Mouse (Mus musculus) cerebellum, postnatal 4 days (tissue): ENCODE measurements around the gene Bicc1.
"Not testable (repeated sequence)": the region's sequence is repeated elsewhere in the genome, so short reads cannot be mapped to it uniquely, and the experiment has no call there.

Source experiments
- DNase-seq, 2 experiments: peaks; one replicate each; pipeline ENCODE4 v3.0.0; 2022; ENCODE audit warnings: low spot score in 2 of 2, mixed read lengths in 1 of 2

Gene Bicc1

DNA sequence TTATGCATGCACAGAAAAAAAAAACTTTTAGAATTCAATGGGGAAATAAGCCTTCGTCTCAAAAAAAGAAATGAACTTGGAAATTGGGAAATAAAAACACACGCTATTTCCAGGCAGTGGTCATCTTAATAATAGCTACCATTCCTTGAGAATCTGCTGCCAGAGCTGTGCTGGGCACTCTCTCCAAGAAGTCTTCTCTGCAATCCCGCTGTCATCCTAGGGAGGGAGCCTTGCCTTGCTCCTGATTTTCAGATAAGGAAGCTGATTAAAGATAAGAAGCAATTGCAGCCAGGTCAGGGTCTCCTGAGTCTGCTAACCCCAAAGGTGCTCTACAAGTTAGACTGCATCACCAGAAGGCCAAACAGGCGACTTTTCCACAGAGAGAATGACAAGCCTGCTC lies 161.4 kb downstream of the Bicc1 start:
- peak in 1 of 2 experiments; percentile 32 for DNase-seq

DNA sequence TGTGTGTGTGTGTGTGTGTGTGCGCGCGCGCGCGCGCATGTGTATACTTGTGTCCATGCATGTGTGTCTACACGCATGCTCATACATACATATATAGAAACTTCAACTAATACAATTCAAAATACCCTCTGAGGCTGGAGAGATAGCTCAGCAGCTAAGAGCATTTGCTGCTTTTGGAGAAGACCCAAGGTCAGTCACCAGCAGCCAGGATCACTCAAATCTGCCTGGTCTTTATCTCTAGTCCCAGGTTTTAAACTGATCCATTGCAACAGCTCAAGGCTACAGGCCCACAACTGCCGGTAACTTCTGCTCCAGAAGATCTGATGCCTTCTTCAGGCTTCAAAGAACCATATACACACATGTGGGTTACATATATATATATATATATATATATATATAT lies 163.4 kb downstream of the Bicc1 start:
- DNase-seq: no peak

DNA sequence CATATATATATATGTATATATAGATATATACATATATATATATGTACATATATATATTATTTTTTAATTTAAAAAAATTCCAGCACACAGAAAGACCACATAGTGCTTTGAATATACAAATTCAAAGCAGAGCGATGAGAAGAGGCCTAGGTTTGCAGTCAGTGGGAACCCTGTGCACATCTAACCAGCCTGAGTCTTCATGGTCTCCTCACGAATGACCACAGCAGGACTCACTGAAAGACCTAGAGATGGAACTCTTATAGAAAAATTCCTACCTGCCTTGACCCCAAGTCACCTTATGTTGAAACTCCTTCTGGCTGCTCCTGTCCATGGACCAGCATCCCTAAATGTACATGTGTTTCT lies 165.4 kb downstream of the Bicc1 start:
- DNase-seq: no peak

DNA sequence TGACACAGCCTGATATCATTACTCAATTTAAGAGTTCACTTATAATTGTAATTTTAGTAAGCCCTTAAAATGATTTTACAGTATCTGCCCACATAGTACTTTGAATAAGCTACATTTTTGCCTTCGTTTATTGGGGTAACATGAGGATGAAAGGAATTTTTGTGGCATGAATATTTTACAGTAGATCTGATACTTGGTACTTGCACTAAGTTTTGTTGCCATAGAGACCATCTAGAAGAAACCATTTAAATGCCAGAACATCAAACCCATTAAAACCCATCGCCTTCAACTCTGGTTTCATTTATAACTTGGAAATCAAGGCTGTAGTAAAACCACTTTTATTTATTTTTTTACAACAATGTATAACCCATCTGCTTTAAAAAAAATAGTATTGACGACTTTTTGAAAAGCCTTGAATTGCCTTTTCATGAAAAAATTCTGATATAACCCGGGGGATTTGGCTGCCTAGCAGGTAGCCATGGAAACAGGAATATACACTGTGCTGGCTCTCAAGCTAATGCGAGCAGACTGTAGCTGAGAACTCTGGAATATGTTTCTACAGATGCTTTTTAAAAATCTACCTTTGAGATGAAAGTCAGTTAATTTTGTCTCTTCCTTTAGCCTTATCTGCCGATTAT lies 165.9 kb downstream of the Bicc1 start:
- DNase-seq: no peak

DNA sequence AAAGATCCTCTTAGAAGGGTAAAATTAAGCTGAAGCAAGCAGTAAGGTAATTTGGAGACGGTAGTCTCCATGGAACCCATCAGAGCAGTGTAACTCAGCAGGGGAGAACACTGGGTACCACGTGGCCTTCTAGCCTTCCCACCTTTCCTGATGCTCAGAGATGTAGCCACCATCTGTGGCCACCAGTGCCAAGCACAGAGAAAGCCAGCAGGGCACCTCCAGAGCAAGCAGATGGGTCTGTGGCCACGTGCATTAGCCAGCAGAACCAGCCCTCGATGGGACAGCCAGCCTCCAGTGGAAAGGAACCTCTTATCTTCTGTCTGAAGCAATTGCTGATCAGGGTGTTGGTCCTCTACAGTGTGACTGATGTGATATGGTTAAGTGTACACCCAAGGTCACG lies 172.1 kb downstream of the Bicc1 start:
- no peak for DNase-seq

DNA sequence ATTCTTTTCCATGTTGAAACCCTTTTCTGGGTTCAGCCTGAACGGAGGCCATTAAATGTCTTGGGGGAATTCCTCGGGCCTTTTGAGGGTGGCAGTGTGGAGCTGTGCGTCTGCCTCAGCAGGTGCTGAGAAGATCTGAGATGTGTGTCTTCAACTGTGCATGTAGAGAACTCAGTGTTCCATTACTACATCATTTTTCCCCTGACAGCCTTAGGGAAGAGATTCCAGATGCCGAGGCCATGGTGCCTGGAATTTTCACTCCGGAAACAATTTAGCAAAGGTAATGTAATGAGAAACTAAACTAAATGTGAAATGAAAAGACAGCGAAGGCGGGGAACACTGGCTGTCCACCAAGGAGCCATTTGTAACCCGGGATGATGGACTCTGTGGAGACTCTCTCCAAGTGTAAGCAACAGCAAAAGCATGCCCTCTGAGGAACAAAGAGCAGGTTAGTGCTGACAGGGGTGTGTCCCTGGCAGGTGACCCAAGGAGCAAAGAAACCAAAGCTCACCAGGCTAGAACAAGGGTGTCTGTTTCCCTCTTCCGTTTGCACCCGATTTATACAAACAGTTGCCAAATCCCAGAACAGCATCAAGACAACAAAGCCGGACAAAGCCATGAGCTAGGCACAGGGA lies 176.3 kb downstream of the Bicc1 start:
- no peak for DNase-seq

DNA sequence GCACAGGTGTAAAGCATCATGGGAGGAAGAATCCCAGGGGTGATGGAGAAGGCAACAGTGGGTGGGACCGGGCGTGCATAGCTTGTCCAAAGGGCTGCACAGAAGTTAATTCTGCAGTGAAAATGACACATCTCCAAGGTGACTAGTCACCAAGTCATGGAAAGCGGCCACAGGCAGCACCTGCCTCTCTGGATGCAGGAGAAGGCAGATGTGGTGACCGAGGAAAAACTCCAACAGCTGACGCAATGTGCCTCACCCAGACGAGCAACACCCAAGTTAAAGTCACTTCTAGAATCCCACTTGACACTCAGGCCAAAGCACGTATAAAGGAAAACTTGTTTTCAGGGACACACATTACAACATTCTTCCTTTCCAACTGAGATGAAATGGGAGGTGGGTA lies 177.3 kb downstream of the Bicc1 start:
- DNase-seq: no peak

DNA sequence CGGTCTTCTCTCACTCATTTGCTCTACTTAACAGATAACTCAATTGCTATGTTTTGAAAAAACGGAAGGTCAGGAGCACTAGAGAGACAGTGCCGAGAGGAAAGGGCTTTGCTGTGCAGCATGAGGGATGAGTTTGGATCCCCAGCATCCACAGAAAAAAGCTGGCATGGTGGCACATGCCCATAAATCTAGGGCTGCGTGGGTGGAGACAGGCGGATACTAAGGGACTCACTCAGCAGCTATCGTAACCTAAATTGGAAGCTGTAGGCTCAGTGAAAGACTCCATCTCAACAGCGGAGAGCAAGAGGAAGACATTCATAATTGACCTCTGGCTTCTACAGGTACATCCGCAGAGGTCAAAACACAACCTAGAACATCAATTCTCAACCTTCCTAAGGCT lies 179.8 kb downstream of the Bicc1 start:
- no peak for DNase-seq

DNA sequence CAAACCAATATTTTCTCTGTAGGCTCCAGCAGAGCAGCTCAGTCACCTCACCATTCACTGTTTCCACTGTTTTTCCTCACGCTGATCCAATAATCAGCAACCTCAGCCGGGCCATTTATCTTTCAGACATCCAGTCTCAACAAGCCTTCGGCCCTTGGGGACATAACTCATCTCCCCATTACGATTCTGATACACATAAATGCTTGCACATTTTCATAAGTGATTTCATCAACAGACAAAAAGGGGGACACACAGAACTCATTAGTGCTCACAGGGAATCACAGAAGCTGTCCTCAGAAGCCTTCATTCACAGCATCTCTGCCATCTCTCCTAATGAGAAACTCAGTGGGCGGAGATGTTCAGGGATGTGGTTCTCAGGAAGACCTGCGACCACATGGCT lies 182.4 kb downstream of the Bicc1 start:
- DNase-seq: no peak

DNA sequence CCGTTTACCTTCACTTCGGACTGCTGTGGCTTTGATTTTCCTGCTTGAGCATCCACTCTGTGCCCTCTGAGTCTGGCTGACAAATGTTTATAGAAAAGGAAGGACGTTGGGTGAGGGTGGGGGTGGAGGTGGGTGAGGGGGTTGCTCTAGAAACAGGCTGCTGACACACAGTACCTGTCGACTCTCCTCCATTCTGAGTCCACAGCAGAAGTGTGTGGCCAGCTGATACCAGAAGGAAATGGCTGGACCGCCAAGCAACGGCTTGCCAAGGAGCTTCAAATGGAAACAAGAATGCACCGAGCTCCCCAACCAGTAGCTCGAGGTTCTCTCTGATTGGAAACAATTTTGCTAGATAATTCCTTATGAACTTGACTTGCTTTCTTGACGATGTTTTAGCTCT lies 182.9 kb downstream of the Bicc1 start:
- no peak for DNase-seq

DNA sequence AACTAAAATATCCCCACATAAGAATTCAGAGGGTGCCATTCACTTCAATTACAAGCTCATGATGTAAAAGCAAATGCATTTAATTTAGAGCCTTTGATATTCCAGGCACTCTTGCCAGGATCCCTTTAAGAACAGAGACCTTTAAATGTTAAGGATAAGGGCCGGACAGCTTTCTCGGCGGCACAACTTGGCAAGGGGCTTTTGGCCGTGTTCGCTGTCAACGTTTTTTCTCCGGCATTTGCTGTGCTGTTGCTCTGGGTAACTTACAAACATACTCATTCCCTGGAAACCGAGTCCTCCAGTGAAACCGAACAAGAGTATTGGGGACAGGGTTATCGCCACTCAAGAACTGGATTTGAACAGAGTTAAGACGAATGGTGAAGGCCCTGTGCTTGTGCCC lies 188.3 kb downstream of the Bicc1 start:
- no peak for DNase-seq

DNA sequence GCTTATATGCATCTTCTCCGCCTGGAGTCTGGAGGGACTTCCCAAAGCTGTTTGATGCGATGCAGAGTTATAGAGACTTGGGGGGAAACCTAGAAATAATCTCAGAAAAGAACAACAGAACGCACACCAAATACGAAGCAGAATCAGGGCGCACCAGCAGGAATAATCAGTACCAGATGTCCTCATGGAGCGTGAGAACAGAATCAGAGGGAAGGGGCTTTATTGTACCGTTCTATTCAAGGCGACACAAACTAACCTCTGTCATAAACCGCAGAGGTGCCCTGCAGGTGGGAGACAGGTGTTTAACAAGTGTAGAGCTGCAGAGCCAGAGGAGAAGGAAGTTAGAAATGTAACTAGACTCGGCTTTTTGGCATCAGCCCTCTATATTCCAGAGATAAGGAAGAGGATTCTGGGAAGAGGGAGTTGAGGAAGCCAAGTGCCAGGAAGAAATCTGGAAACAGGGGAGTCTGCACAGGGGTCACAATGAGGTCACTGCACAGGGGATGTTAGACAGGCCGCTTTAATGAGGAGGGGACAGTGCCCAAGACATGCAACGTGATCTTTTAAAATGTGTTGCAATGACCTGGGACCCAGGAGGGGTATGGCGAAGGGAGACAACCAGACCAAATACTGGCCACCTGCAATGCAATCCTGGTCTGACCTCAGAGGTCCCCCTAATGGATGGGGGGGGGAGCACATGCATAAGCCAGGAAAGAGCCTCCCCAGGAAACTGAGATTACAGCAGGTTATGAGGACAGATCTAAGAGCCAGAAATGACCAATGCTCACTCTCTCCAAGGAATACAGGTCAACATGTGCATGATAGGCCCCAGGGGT lies 190.4 kb downstream of the Bicc1 start:
- DNase-seq: no peak

DNA sequence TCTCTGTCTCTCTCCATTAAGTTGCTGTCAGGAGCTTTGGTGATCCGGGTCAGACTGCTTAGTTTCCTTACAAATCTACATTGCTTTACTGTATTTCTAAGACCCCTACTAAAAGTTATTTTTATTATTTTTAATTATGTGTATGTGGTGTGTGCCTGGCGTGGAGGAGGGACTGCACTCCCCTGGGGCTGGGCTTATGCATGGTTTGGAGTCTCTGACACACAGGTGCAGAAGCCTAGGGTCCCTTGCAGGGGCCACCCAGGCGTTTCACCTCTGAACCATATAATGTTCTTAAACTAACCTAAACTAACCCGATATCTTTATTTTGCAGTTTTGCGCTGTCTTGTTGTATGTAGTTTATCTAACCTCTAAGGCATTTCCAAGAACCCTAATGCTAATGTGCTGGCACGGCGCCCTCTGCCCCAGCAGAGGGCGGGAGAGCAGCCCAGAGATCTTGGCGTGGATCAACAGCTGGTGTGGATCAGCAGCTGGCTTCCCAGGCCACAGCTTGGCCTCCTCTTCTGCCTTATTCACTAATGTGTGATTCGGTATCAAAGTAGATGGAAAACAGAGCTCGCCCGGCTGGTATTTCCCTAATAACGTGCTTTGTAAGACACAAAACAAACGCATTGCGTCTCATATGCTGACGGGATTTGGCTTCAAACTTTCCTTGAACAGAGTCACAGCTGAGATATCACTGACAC lies 192.7 kb downstream of the Bicc1 start:
- DNase-seq: peak in 1 of 2 experiments; percentile 32

DNA sequence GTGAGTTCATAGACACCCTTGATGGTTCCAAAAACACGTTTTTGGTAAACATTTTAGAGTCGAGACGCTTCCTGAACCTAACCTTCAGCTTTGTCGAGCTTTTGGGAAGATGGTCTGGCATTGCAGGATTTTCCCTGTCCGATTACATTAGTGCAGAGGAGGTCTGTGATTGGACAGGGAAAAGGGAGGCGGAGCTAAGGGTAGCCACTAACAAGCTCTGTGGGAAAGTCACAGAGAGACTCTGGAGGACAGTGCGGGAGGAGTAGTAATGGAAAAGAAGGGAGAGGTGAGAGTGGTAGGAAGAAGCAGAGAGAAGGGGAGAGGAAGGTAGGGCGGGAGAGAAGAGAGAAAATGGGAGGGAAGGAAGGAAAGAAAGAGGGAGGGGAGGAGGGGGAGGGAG lies 194.8 kb downstream of the Bicc1 start:
- no peak for DNase-seq

DNA sequence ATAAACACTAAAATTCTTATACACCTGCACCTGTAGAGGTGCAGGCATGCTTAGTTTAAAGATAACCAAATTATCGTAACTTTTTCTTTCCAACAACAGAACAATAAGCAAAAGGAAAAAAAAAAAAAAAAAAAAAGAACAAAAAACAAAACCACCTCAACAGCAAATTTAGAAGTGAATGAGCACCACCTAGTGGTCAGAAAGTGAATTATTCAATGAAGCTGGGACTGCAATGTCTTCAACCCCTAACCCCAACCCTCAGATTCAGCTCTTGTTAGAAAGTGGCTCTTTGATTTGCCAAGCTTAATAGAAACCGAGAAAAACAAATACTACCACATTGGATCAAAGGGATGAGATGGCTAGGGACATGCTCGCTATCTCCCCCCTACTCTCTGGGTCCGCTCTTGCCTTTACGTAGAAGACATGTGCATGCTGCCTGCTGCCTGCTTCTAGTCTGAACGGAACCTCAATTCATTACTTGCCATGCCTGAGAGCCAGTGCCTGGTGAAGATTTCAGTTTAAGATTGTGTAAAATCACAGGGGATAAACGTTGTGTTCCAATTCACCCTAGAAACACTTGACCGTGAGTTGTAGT lies 195.8 kb downstream of the Bicc1 start:
- peak in 1 of 2 experiments; percentile 51 for DNase-seq

DNA sequence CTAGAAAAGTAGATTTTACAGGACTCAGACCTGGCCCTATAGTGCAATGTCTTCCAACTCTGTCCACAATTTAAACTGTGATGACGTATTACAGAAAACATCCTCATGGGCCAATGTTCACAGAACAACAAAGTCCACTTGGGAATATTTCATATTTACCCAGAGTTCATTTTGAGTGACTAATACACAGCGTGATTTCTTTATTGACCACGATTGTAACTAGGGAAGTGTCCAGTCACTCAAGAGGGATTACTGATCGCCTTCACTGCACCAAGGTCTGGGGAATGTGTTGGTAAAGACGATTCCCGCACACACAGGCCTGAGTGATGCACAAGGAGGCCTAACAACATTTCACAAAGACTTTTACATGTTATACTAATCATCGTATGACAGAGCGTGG lies 197.9 kb downstream of the Bicc1 start:
- no peak for DNase-seq

DNA sequence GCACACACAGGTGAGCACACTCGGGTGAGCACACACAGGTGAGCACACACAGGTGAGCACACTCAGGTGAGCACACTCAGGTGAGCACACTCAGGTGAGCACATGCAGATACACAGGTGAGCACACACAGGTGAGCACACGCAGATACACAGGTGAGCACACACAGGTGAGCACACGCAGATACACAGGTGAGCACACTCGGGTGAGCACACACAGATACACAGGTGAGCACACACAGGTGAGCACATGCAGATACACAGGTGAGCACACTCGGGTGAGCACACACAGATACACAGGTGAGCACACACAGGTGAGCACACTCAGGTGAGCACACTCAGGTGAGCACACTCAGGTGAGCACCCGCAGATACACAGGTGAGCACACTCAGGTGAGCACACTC lies 199.1 kb downstream of the Bicc1 start:
- DNase-seq: not testable (repeated sequence)

DNA sequence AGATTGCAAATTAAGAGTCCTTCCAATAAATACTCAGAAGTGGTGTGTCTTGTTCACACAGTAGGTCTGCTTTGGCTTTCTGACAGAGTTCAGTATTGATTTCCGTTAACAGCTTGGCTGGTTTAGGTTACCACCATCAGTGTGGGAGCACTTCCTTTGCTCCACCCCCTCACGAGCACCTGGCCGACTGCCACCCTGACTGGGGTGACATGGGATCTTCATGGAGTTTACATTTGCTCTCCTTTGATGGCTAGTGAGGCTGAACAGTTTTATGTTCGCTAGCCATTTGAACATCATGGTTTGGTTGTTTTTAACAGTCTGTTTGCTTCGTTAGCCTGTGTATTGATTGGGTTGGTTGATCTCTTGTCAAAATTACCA lies 206.7 kb downstream of the Bicc1 start:
- DNase-seq: no peak

DNA sequence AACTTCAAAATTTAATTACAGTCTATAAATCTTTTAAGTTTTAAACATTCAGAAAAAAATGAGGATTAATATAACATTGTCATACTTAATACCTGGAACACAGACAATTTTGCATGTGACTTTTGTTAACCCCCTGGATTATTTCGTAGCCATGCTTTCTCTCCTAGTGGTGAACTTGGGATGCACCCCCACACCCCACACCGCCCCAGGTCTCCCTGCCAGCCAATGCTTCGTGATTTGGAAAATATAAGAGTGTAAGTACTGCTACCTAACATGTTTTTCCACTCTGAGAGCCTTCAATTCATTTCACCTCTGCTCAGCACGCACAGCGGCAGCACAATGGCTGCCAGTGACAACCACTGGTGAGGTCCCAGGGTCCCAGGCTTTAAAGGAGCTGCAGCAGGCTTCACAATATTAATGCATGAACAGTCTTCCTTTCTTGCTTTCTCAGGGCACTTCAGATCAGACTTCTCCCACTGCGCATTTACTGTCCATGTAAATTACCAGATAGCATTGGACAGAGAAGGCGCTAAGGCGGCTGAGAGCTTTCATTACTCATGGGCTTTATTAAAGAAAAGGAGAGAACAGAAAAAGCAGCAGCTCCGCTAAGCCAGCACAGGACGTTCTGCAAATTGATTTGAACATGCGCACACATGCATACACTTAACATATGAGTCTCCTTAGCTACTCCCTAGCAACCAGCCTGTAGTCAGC lies 207.3 kb downstream of the Bicc1 start:
- DNase-seq: no peak

DNA sequence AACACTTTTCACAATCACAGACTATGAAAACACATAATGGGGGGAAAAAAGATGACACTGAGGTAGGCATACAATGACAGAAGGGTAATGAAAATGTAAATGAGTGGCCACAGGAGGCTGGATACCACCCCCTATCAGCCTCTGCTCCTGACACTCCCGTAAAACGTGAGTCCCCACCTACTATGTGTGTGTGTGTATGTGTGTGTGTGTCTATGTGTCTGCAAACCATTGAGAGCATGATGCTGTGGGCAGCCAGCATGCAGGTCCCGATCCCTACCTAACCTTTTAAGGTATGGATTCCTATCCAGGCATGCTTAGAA lies 209.4 kb downstream of the Bicc1 start:
- DNase-seq: no peak

DNA sequence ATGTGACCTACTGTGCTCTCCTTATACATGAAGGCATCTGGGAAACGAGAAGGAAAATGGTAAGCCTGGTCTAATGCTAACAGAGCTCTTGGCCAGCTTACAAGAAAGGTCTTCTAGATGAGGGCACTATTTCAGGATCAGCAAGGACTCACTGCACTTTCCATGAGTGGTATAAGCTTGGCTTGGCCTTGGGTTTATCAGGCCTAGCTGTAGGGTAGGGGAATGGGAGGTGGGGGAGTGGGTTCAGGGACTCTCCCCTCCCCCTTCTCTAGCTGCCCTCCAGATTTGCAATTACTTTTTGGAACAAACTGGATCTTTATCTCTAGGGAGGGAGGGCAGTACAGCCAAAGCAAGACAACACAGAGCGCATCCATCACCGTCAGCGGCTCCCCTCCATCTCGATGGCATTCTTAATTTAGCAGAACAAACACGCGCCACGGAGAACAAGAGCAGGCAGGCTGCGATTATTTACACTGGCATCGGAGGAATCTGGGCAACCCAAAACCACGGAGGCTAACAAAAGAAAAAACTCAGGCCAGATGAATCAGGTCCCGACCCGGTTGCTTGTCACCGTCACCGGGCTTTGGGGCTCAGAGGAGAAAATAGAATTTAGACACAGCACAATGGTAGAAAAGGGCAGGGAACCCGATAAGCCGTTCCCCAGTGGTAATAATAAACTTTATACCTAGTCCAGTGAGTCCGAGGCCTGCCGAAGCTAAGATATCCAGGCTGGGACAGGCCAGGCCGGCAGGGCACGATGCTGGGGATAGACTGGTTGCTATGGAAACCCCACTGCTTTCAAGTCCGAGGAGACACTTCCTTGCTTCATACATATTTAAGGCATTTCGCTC lies 210.0 kb downstream of the Bicc1 start:
- no peak for DNase-seq
